Mouse (Mus musculus) forebrain, postnatal 0 days (tissue): ENCODE measurements around the gene Pex14. TPM values are rescaled to one million over a fixed set of nuclear protein-coding genes. Genes with fewer than 3 reads are reported as not detected.

Experiments
- ATAC-seq: fragments of 200-750 bp; cut with Nextera tagmentation; 2 replicates; pipeline ENCODE4 v1.8.0; 2017; ENCODE audit warnings: mild to moderate bottlenecking, moderate library complexity
- DNase-seq: peaks from one replicate; pipeline ENCODE4 v3.0.0-alpha.2; 2015
- H3K27ac ChIP-seq: fragments of 300-500 bp; sonication (generic); 2 replicates; pipeline ENCODE4 v1.5.1; 2014; ENCODE audit warnings: low read depth, mild to moderate bottlenecking, antibody characterized with exemption, low read length, moderate library complexity, mixed read lengths
- H3K27me3 ChIP-seq: fragments of 300-500 bp; sonication (generic); 2 replicates; pipeline ENCODE4 v1.6.1; 2014; ENCODE audit warnings: mild to moderate bottlenecking, low read length, mixed read lengths; ENCODE audit not compliant: insufficient read depth
- H3K36me3 ChIP-seq: fragments of 300-500 bp; sonication (generic); 2 replicates; pipeline ENCODE4 v1.6.1; 2014; ENCODE audit warnings: mild to moderate bottlenecking, moderate library complexity; ENCODE audit not compliant: insufficient read depth
- H3K4me1 ChIP-seq: fragments of 300-500 bp; sonication (generic); 2 replicates; pipeline ENCODE4 v1.6.1; 2014; ENCODE audit warnings: antibody characterized with exemption; ENCODE audit not compliant: insufficient read depth
- H3K4me2 ChIP-seq: fragments of 300-500 bp; sonication (generic); 2 replicates; pipeline ENCODE4 v1.6.1; 2014; ENCODE audit warnings: low read depth, mild to moderate bottlenecking, moderate library complexity
- H3K4me3 ChIP-seq: fragments of 300-500 bp; sonication (generic); 2 replicates; pipeline ENCODE4 v1.5.1; 2014; ENCODE audit warnings: low read depth, low read length, mixed read lengths
- H3K9ac ChIP-seq: fragments of 300-500 bp; sonication (generic); 2 replicates; pipeline ENCODE4 v1.6.1; 2014; ENCODE audit warnings: mild to moderate bottlenecking
- H3K9me3 ChIP-seq: fragments of 300-500 bp; sonication (generic); 2 replicates; pipeline ENCODE4 v1.6.1; 2016; ENCODE audit warnings: low read length
- CTCF ChIP-seq: sonication (generic); IDR thresholded peaks from 2 replicates; pipeline ENCODE4 v1.5.1; 2016; ENCODE audit warnings: antibody characterized with exemption, control low read depth, low read depth
- WGBS: fragments of 180-500 bp; shearing (Covaris S2); extraction: QIAGEN DNeasy Blood & Tissue Kit; methylation state at CpG from one replicate; pipeline ENCODE4 v1.1.7; 2014; 5-methylcytosine and 5-hydroxymethylcytosine counted together
- polyA plus RNA-seq: library from polyadenylated mRNA; unstranded; fragments of >200 nt; fragmentation: Nextera tagmentation; extraction: Ambion mirVana; gene quantifications from 2 replicates; pipeline ENCODE4 v1.2.1, GENCODE M21; 2015
- total RNA-seq: library from RNA; depleted of rRNA; stranded (reverse); fragments of >200 nt; gene quantifications from 2 replicates; pipeline ENCODE4 v1.2.3, GENCODE M21; 2014

Pex14 gene
- total and polyA plus RNA-seq, 2 experiments from 2014 or later: 66.5 to 66.6 TPM

- peak; percentile 36 for ATAC-seq
- no peak for TF ChIP-seq CTCF
- peak overlapping the region; percentile 46 for H3K4me3 ChIP-seq
- peaks cover 24% of the 10 kb centered on the region for H3K27me3 ChIP-seq
- H3K4me2 ChIP-seq: peak overlapping the region; percentile 82
- peak; percentile 47 for DNase-seq
- H3K36me3 ChIP-seq: peaks cover 3% of the 10 kb centered on the region; the same call in 1 of the 2 replicates
- no peaks in the 10 kb centered on the region for H3K9me3 ChIP-seq
- no peak overlapping the region for H3K27ac ChIP-seq
- H3K4me1 ChIP-seq: no peaks in the 10 kb centered on the region
- peak overlapping the region; percentile 49 for H3K9ac ChIP-seq
- WGBS: 3% methylated on average over 58 of the region's 69 CpGs
Measured at GRCm38 (mm10) chr4:148952328-148953222, 147.1 kb downstream of the Pex14 start.

DNA sequence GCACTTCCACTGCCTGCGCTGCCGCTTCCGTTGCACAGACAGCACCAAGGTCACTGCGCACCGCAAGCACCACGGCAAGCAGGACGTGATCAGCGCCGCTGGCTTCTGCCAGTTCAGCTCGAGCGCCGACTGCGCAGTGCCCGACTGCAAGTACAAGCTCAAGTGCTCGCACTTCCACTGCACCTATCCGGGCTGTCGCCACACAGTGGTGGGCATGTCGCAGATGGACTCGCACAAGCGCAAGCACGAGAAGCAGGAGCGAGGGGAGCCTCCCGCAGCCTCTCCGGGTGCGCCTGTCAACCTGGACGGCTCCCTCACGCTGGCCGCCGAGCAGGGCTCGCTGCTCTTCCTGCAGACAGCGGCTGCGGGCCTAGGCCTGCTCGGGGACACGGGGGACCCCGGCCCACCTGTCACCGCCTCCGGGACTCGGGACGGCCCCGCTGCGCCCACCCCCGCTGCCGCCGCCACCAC, 147.8 kb downstream of the Pex14 start:
- Histone ChIP-seq H3K9ac (peak overlapping the region; percentile 49), H3K9me3 (no peaks in the 10 kb centered on the region), H3K27ac (no peak overlapping the region), H3K4me1 (no peaks in the 10 kb centered on the region), H3K4me3 (peak overlapping the region; percentile 46), H3K4me2 (peak overlapping the region; percentile 82), H3K27me3 (peaks cover 24% of the 10 kb centered on the region), H3K36me3 (peaks cover 3% of the 10 kb centered on the region; the same call in 1 of the 2 replicates)
- peak; percentile 20; the same call in 1 of the 2 replicates for TF ChIP-seq CTCF
- WGBS: 3% methylated on average over 44 of the region's 44 CpGs
- ATAC-seq: peak; percentile 42
- DNase-seq: peak; percentile 64

DNA sequence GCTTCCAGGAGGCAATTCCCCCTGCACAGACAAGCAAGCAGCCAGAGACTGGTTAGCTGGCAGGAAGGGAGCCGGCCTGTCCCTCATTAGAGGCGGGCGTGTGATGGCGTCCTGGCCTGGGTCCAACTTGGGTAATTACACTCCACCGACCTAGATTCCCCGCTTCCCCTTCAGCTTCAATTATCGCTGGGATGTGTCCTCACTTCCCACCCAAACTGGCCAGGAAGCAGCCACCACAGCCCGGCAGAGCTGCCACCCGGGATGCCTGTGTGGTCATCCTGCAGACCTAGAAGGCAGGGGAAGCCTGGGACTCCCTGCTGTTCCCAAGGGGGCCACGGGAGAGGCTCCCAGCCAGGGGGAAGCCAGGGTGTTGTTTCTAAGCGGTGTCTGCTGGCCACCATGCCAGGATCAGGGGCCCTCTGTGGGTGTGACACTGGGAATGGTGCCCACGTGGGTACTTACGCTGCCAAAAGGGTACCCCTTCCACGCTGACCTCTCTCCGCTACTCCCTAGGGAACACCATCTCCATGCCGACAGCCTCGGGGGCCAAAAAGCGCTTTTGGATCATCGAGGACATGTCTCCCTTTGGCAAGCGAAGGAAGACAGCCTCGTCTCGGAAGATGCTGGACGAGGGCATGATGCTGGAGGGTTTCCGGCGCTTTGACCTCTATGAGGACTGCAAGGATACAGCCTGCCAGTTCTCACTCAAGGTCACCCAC, 148.6 kb downstream of the Pex14 start:
- 20% methylated on average over 25 of the region's 25 CpGs for WGBS
- Histone ChIP-seq H3K4me3 (peak overlapping the region; percentile 46; the same call in 1 of the 2 replicates), H3K36me3 (peaks cover 3% of the 10 kb centered on the region; the same call in 1 of the 2 replicates), H3K27me3 (peaks cover 24% of the 10 kb centered on the region), H3K9me3 (no peaks in the 10 kb centered on the region), H3K27ac (no peak overlapping the region), H3K9ac (no peak overlapping the region), H3K4me1 (no peaks in the 10 kb centered on the region), H3K4me2 (peak overlapping the region; percentile 82)
- peak; percentile 78 for DNase-seq
- TF ChIP-seq CTCF: no peak
- peak; percentile 65 for ATAC-seq

DNA sequence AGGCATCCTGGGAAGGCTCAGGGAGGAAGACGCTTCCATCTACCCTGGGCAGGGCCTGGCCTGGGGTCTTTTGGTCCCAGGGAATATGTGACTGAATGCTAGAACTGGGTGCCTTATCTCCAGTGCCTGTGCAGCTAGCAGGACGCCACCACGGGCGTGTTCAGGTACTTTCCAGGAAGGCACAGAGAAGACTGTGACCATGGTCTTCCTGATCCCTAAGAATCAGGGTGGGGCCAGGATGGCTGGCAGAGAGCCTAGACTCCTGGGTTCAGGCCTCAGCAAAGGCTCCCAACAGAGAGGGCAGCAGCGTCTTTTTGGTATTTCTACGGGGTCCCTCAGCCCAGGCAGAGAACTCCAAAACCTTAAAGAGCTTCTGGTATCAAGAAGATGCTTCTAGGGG, 149.2 kb downstream of the Pex14 start:
- Histone ChIP-seq H3K4me1 (no peaks in the 10 kb centered on the region), H3K36me3 (peaks cover 3% of the 10 kb centered on the region; the same call in 1 of the 2 replicates), H3K4me3 (no peak overlapping the region), H3K27me3 (peaks cover 24% of the 10 kb centered on the region), H3K9me3 (no peaks in the 10 kb centered on the region), H3K4me2 (0 out of 2 replicates have a peak overlapping the region, but pooled peaks have one; percentile 82), H3K9ac (no peak overlapping the region), H3K27ac (no peak overlapping the region)
- TF ChIP-seq CTCF: no peak
- DNase-seq (no peak), ATAC-seq (no peak)
- WGBS: 49% methylated on average over 6 of the region's 6 CpGs

DNA sequence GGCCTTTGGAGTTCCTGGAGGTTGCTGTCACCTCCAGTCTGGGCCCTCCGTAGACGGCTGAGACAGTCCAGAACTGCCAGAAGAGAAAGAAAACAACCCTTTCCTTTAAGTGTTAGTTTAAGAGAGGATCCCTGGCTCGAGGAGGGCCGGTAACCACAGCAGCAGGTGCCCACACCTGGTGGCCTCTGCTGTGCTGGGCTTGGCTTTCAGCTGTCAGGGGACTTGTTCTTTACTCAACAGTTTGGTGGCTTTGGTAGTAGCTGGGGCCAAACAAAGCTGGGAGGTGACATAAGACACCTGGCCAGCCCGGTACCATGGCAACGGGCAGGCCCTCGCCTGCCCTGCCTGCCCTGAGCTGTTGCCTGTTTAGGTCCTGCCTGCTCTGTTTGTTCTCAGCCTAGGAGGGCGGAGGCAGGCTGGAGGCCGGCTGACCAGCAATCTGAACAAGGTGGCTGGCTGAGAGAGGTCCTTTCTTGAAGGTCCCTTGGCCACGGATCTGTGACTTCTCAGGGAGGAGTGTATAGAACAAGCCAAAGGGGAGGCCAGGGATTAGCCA, 151.8 kb downstream of the Pex14 start:
- no peak for TF ChIP-seq CTCF
- Histone ChIP-seq H3K4me3 (no peak overlapping the region), H3K4me2 (no peak overlapping the region), H3K4me1 (no peaks in the 10 kb centered on the region), H3K27me3 (peaks cover 12% of the 10 kb centered on the region), H3K9me3 (no peaks in the 10 kb centered on the region), H3K27ac (no peak overlapping the region), H3K9ac (no peak overlapping the region), H3K36me3 (no peaks in the 10 kb centered on the region)
- WGBS: 62% methylated on average over 10 of the region's 10 CpGs
- ATAC-seq: no peak
- no peak for DNase-seq

- ATAC-seq: no peak
- Histone ChIP-seq H3K9me3 (no peaks in the 10 kb centered on the region), H3K4me1 (0 out of 2 replicates have a peak, but pooled peaks cover 2% of the 10 kb centered on the region), H3K4me3 (no peak overlapping the region), H3K9ac (no peak overlapping the region), H3K4me2 (no peak overlapping the region), H3K27me3 (peaks cover 4% of the 10 kb centered on the region; the same call in 1 of the 2 replicates), H3K27ac (no peak overlapping the region), H3K36me3 (no peaks in the 10 kb centered on the region)
- WGBS: 91% methylated on average over 8 of the region's 8 CpGs
- no peak for DNase-seq
- no peak for TF ChIP-seq CTCF
Measured at GRCm38 (mm10) chr4:148946071-148946470, 153.6 kb downstream of the Pex14 start.
